Mouse (Mus musculus) monocyte, adult 59 days (primary cell): ENCODE measurements around the gene Gm17622. TPM values are rescaled to one million over a fixed set of nuclear protein-coding genes. Genes with fewer than 3 reads are reported as not detected.

ENCODE experiments used
- total RNA-seq, 2 experiments: library from RNA; stranded (reverse); gene quantifications; one replicate each; pipeline ENCODE4 v1.2.4; 2023

The Gm17622 gene
- total RNA-seq: not detected

GRCm38 (mm10) chr13:96490433-96490832, at the start of gene Gm17622:
TSS of gene Gm17622 (plus strand) at chr13:96490733.

GRCm38 (mm10) chr13:96470957-96471356, 19.6 kb upstream of the Gm17622 start, which contains the start of gene Ankdd1b:
TSS of gene Ankdd1b (minus strand) at chr13:96471198.

Other genes starting within 250 kb of the Gm17622 start
- 10 to 100 TPM; 15.4 to 16.9 TPM for gene Poc5, start 102.4 kb upstream of the Gm17622 start, total RNA-seq
- not detected for gene Ankdd1b, start 19.5 kb upstream of the Gm17622 start, total RNA-seq
- gene Polk, start 51.8 kb downstream of the Gm17622 start, total RNA-seq: 1 to 10 TPM; 8.0 to 9.8 TPM
- 10 to 100 TPM; 70.7 to 73.3 TPM for gene Col4a3bp, start 51.9 kb downstream of the Gm17622 start, total RNA-seq
- gene Hmgcr, start 180.2 kb downstream of the Gm17622 start, total RNA-seq: 10 to 100 TPM; 77.0 to 97.3 TPM